In genomic region chr10:110952937-110953451, GRCm38 (mm10) we compare ENCODE assay signal across 8 mouse cellular contexts. TPM values are rescaled to one million over a fixed set of nuclear protein-coding genes. Genes with fewer than 3 reads are reported as not detected.
A peak's percentile ranks its signal among the peaks of the same experiment; 100 is the strongest.
DNase-seq lines count a peak whose midpoint lies in the region; ATAC-seq and TF ChIP-seq lines count a peak whose summit lies in the region.

No protein-coding gene starts in this region.

- no peaks in the 10 kb centered on the region for H3K27me3 ChIP-seq in liver, adult 2 months (ENCODE audit: control insufficient read depth, insufficient read depth, low read length)
- no peaks in the 10 kb centered on the region for H3K27me3 ChIP-seq in liver, embryonic 12.5 days (replicated peaks)
- H3K27me3 ChIP-seq in kidney, embryonic 16.5 days (ENCODE audit: insufficient read depth, low read length): no peaks in the 10 kb centered on the region

- no peaks in the 10 kb centered on the region for H3K9me3 ChIP-seq in liver, embryonic 12.5 days (replicated peaks)
- no peaks in the 10 kb centered on the region for H3K9me3 ChIP-seq in kidney, embryonic 16.5 days (ENCODE audit: low read length)

- peak; percentile 100 for DNase-seq in liver, adult 2 months (ENCODE audit: extremely low read depth, low read depth, low spot score)
- DNase-seq in brain, embryonic 14.5 days (ENCODE audit: low read depth): peak; percentile 76
- peak; percentile 91 for DNase-seq in heart, adult 8-10 months (ENCODE audit: low spot score)
- peak; percentile 89 for DNase-seq in lung, postnatal 10 days
- no peak for DNase-seq in thymus, postnatal 0 days (ENCODE audit: low spot score)

- peak overlapping the region; percentile 65 for H3K27ac ChIP-seq in liver, adult 2 months (replicated peaks; ENCODE audit: insufficient read depth, low read depth, low read length)
- H3K27ac ChIP-seq in liver, embryonic 12.5 days: no peak overlapping the region
- peak overlapping the region; percentile 79 for H3K27ac ChIP-seq in kidney, embryonic 16.5 days (ENCODE audit: low read length)

- whole genome bisulfite sequencing in liver, adult 2 months: 11% methylated on average over 9 of the region's 9 CpGs
- WGBS in liver, embryonic 12.5 days (ENCODE audit: insufficient replicate concordance): 82% methylated on average over 9 of the region's 9 CpGs
- 32% methylated on average over 9 of the region's 9 CpGs for WGBS in kidney, embryonic 16.5 days

- H3K4me1 ChIP-seq in liver, adult 2 months (ENCODE audit: control insufficient read depth, insufficient read depth, low read length): peaks cover 12% of the 10 kb centered on the region
- H3K4me1 ChIP-seq in liver, embryonic 12.5 days: no peaks in the 10 kb centered on the region
- H3K4me1 ChIP-seq in kidney, embryonic 16.5 days (ENCODE audit: insufficient read depth, low read length): peaks cover 12% of the 10 kb centered on the region

- no peak for TF ChIP-seq CTCF in liver, adult 2 months (IDR thresholded peaks at IDR 0.05; ENCODE audit: low read depth, low read length)
- TF ChIP-seq CTCF in brain, embryonic 14.5 days (IDR thresholded peaks at IDR 0.05; ENCODE audit: borderline replicate concordance, extremely low read depth, insufficient read depth, insufficient read length): no peak

- no peak overlapping the region for H3K9ac ChIP-seq in liver, adult 2 months (ENCODE audit: low read depth, low read length)
- H3K9ac ChIP-seq in liver, embryonic 12.5 days: no peak overlapping the region
- H3K9ac ChIP-seq in kidney, embryonic 16.5 days (replicated peaks; ENCODE audit: low read length): no peak overlapping the region

- no peak for ATAC-seq in liver, embryonic 12.5 days
- ATAC-seq in kidney, embryonic 16.5 days (ENCODE audit: low FRiP score, low TSS enrichment): peak; percentile 94
- ATAC-seq in megakaryocyte, adult 5-6 weeks (ENCODE audit: poor library complexity, severe bottlenecking): no peak

- H3K4me3 ChIP-seq in liver, adult 2 months (ENCODE audit: insufficient read depth, low read depth, low read length): no peak overlapping the region
- no peak overlapping the region for H3K4me3 ChIP-seq in liver, embryonic 12.5 days
- no peak overlapping the region for H3K4me3 ChIP-seq in kidney, embryonic 16.5 days (ENCODE audit: low read length)

- H3K4me2 ChIP-seq in liver, embryonic 12.5 days: no peak overlapping the region
- no peak overlapping the region for H3K4me2 ChIP-seq in kidney, embryonic 16.5 days (replicated peaks; ENCODE audit: low read depth, low read length)

- TF ChIP-seq POLR2A in liver, adult 2 months (IDR thresholded peaks at IDR 0.05; ENCODE audit: extremely low read depth, insufficient read depth, low read length): no peak
- TF ChIP-seq POLR2A in brain, embryonic 14.5 days (IDR thresholded peaks at IDR 0.05; ENCODE audit: borderline replicate concordance, extremely low read depth, insufficient read depth, insufficient read length, poor library complexity, severe bottlenecking): no peak

- H3K79me2 ChIP-seq in liver, adult 2 months (ENCODE audit: control insufficient read depth, insufficient read depth, low read length): no peaks in the 10 kb centered on the region

- peaks cover 4% of the 10 kb centered on the region for H3K36me3 ChIP-seq in liver, adult 2 months (ENCODE audit: control insufficient read depth, insufficient read depth, low read length)
- H3K36me3 ChIP-seq in liver, embryonic 12.5 days: peaks cover 39% of the 10 kb centered on the region
- H3K36me3 ChIP-seq in kidney, embryonic 16.5 days (ENCODE audit: insufficient read depth, low read length): no peaks in the 10 kb centered on the region; the same call in 1 of the 2 replicates

RNA-seq across cellular contexts. Expression of gene Csrp2, which starts 33.4 kb away (rescaled TPM):
- total RNA-seq in liver, adult 2 months (2014; rRNA removed): 73.6 and 76.8 TPM in 2 replicates
- polyA plus RNA-seq in liver, adult 2 months (2012; rRNA removed): 26.0 and 30.1 TPM in 2 replicates
- 26.2 and 27.5 TPM in 2 replicates for polyA plus RNA-seq in liver, embryonic 12.5 days (2016; fragmentation: Nextera tagmentation; extraction: Ambion mirVana)
- polyA plus RNA-seq in brain, embryonic 14.5 days (2012; rRNA removed): 108 and 138 TPM in 2 replicates
- 10 to 100 TPM; 17.3 to 22.3 (median 21.3) TPM for total RNA-seq in heart, adult 8-10 months (2022)
- 210 and 244 TPM in 2 replicates for polyA plus RNA-seq in kidney, embryonic 16.5 days (2015; fragmentation: Nextera tagmentation; extraction: Ambion mirVana)
- total RNA-seq in megakaryocyte, adult 5-6 weeks (2015): 56.4 and 57.9 TPM in 2 replicates
- 174 and 176 TPM in 2 replicates for total RNA-seq in megakaryocyte, adult 5-6 weeks (2017)
- 31.6 and 36.1 TPM in 2 replicates for polyA plus RNA-seq in thymus, postnatal 0 days (2015; fragmentation: Nextera tagmentation; extraction: Ambion mirVana)

RNA-seq across cellular contexts. Expression of gene Zdhhc17, which starts 56.9 kb away (rescaled TPM):
- total RNA-seq in liver, adult 2 months (2014; rRNA removed): 17.7 and 20.0 TPM in 2 replicates
- polyA plus RNA-seq in liver, adult 2 months (2012; rRNA removed): 4.1 and 6.3 TPM in 2 replicates
- polyA plus RNA-seq in liver, embryonic 12.5 days (2016; fragmentation: Nextera tagmentation; extraction: Ambion mirVana): 7.7 and 9.1 TPM in 2 replicates
- polyA plus RNA-seq in brain, embryonic 14.5 days (2012; rRNA removed): 83.4 and 90.8 TPM in 2 replicates
- total RNA-seq in heart, adult 8-10 months (2022): 10 to 100 TPM; 20.8 to 27.2 (median 23.2) TPM
- polyA plus RNA-seq in kidney, embryonic 16.5 days (2015; fragmentation: Nextera tagmentation; extraction: Ambion mirVana): 28.1 and 30.0 TPM in 2 replicates
- 9.5 and 10.0 TPM in 2 replicates for total RNA-seq in megakaryocyte, adult 5-6 weeks (2015)
- 9.7 and 14.6 TPM in 2 replicates for total RNA-seq in megakaryocyte, adult 5-6 weeks (2017)
- polyA plus RNA-seq in thymus, postnatal 0 days (2015; fragmentation: Nextera tagmentation; extraction: Ambion mirVana): 17.3 and 21.2 TPM in 2 replicates
